Mouse (Mus musculus) activated CD4-positive, CD25-positive, alpha-beta regulatory T cell, adult 9 weeks (primary cell): ENCODE measurements around the gene Pmfbp1. TPM values are rescaled to one million over a fixed set of nuclear protein-coding genes. Genes with fewer than 3 reads are reported as not detected.

Experiments
- polyA plus RNA-seq: library from polyadenylated mRNA; unstranded; fragments of 100-300 nt; shearing (Covaris generic); gene quantifications from one replicate; pipeline ENCODE4 v1.2.1, GENCODE M21; 2017

The Pmfbp1 gene
- not detected for polyA plus RNA-seq

GRCm38 (mm10) chr8:109493727-109494126 is at the start of gene Pmfbp1:
Gene Pmfbp1 (plus strand): TSS chr8:109494027.

GRCm38 (mm10) chr8:109565498-109566333 is 71.9 kb downstream of the Pmfbp1 start, which contains the start of the genes Dhx38 and Txnl4b:
Gene Dhx38 (minus strand): TSS chr8:109565861.
Gene Txnl4b (plus strand): TSS chr8:109565892.

GRCm38 (mm10) chr8:109578900-109579301 is 85.1 kb downstream of the Pmfbp1 start, which contains the start of gene Hp:
Gene Hp (minus strand): TSS chr8:109579172.

Other genes starting within 250 kb of the Pmfbp1 start
- gene Dhx38, start 71.8 kb downstream of the Pmfbp1 start, polyA plus RNA-seq: 35.9 TPM
- gene Txnl4b, start 71.9 kb downstream of the Pmfbp1 start, polyA plus RNA-seq: 6.3 TPM
- not detected for gene Hp, start 85.1 kb downstream of the Pmfbp1 start, polyA plus RNA-seq
- 35.1 TPM for gene Dhodh, start 114.6 kb downstream of the Pmfbp1 start, polyA plus RNA-seq
- gene Pkd1l3, start 120.5 kb downstream of the Pmfbp1 start, polyA plus RNA-seq: 1.3 TPM
- 161 TPM for gene Ist1, start 199.2 kb downstream of the Pmfbp1 start, polyA plus RNA-seq
- 5.2 TPM for gene Zfp821, start 211.5 kb downstream of the Pmfbp1 start, polyA plus RNA-seq
- gene Atxn1l, start 243.7 kb downstream of the Pmfbp1 start, polyA plus RNA-seq: 3.5 TPM